Mouse (Mus musculus): ENCODE measurements around the gene Slc22a16.

DNA sequence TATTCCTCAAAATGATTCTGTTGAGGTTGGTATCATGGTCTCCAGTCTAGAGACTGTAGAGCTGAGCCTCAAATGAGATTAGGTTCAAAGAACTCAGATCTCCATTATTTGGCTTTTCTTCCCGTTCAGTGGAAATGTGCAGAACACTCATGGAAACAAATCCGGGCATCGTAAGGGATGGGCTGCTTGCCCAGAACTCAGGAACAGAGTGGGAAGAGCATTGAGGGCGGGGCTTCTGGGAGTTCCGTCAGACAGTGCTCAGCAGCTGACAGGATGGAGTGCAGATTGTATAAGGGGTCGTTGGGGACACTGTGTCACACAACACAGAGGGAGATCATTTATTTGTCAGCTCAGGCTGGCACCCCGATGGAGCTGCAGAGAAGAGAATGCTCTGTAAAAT, 22.1 kb downstream of the Slc22a16 start:
- TF ChIP-seq POLR2A (IDR thresholded peaks at IDR 0.05; ENCODE audit: borderline replicate concordance, control insufficient read depth, low read depth, low read length) (no peak), CTCF (IDR thresholded peaks at IDR 0.05; ENCODE audit: control insufficient read depth, insufficient read depth, low read length) (no peak)

Data from bone marrow, adult 2 months (tissue).